Mouse (Mus musculus) MEL (cell line): ENCODE measurements at regions not wholly inside any gene's neighbourhood (a gene's known extent, or its start where the extent isn't known, plus 50 kb on each side); places are given as distances from the start of the nearest gene placed in this dataset.

Experiments used
- CTCF ChIP-seq, 3 experiments: IDR thresholded peaks in 2 of 3; conservative IDR thresholded peaks in 1 of 3; 2 replicates each; pipeline ENCODE4 v1.5.1; 2011 to 2012; ENCODE audit warnings: low read length in 3 of 3, low read depth in 2 of 3, mild to moderate bottlenecking in 2 of 3, improper control_type of control experiment in 1 of 3, inconsistent platforms in 1 of 3, mixed read lengths in 1 of 3, moderate library complexity in 1 of 3; ENCODE audit not compliant: control insufficient read depth in 1 of 3, insufficient read depth in 1 of 3, poor library complexity in 1 of 3, severe bottlenecking in 1 of 3
- MYC ChIP-seq: IDR thresholded peaks from 2 replicates; pipeline ENCODE4 v1.6.1; 2011; ENCODE audit warnings: low read depth, mild to moderate bottlenecking, low read length, improper control_type of control experiment, moderate library complexity

GRCm38 (mm10) chr6:143288491-143289130 lies 121.6 kb downstream of the Etnk1 start:
- TF ChIP-seq MYC (no peak), CTCF (IDR thresholded peaks at IDR 0.05 in 2 of 3, conservative IDR thresholded peaks at IDR 0.05 in 1 of 3; ENCODE audit: control insufficient read depth in 1 of 3, insufficient read depth in 1 of 3, low read depth in 2 of 3, low read length in 3 of 3, poor library complexity in 1 of 3, severe bottlenecking in 1 of 3) (no peak)
